Mouse (Mus musculus): ENCODE measurements around the gene Rab3d. TPM values are rescaled to one million over a fixed set of nuclear protein-coding genes. Genes with fewer than 3 reads are reported as not detected.

Gene Rab3d
- polyA plus RNA-seq, 1 experiment, result 27.1 TPM

DNA sequence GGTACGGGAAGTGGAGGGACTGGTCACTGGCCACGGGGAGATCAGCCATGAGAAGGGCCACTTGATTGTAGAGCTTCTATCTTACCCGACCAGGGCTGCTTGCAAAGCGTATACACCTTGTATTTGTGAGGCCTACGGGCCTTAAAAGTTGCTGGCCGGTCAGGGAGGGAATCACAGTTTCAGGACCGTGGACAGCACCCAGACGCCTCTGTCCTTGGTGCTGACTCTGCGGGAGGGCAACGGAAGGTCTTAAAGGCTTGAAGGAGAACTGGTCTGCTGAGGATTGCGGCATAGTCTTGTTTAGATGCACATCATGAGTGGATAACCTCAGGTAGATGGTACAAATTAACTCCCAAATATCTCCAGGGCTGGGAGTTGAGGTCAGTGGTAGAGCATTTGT, 32.3 kb upstream of the Rab3d start:
- WGBS, result 14% methylated on average over 11 of the region's 11 CpGs
- TF ChIP-seq CTCF (conservative IDR thresholded peaks at IDR 0.05; ENCODE audit: insufficient read depth, insufficient read length, low read depth, low read length) (no peak; the same call in 1 of the 2 replicates), POLR2A (IDR thresholded peaks at IDR 0.05; ENCODE audit: low read depth, low read length) (no peak)
- peak; percentile 68 for DNase-seq

DNA sequence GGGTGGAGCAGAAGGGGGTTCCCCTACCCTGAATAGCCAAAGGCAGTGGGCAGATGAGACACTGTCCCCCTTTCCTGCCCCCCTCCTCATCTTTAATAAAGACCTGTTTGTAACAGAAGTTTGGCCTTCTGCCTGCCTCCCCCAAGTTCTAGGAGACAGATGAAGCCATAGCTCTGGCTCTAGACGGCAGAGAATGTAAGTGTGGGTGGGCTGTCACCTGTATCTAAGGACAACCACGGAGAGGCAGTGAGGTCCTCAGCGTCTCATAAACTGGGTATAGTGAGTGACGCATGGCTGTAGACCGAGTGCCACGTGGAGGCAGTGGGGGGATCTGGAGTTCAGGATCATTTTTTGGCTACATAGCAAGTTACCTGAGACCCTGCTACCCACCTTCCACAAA, 30.8 kb upstream of the Rab3d start:
- Histone ChIP-seq H3K27ac (ENCODE audit: insufficient read depth, low read depth, low read length) (no peak overlapping the region), H3K4me1 (ENCODE audit: control insufficient read depth, insufficient read depth, low read length) (no peaks in the 10 kb centered on the region), H3K4me3 (ENCODE audit: insufficient read depth, low read depth, low read length) (no peak overlapping the region), H3K36me3 (ENCODE audit: control insufficient read depth, insufficient read depth, low read length) (no peaks in the 10 kb centered on the region), H3K27me3 (replicated peaks; ENCODE audit: control insufficient read depth, insufficient read depth, low read length) (no peaks in the 10 kb centered on the region)
- DNase-seq, result no peak
- TF ChIP-seq CTCF (conservative IDR thresholded peaks at IDR 0.05; ENCODE audit: insufficient read depth, insufficient read length, low read depth, low read length), result no peak
- no peak for TF ChIP-seq POLR2A (IDR thresholded peaks at IDR 0.05; ENCODE audit: low read depth, low read length)
- 66% methylated on average over 6 of the region's 6 CpGs for WGBS

More for the DNA sequence above, 32.3 kb upstream of the Rab3d start:
- no peak overlapping the region for H3K4me3 ChIP-seq (ENCODE audit: insufficient read depth, low read depth, low read length)
- H3K36me3 ChIP-seq (ENCODE audit: control insufficient read depth, insufficient read depth, low read length), result no peaks in the 10 kb centered on the region
- no peaks in the 10 kb centered on the region for H3K27me3 ChIP-seq (replicated peaks; ENCODE audit: control insufficient read depth, insufficient read depth, low read length)
- no peaks in the 10 kb centered on the region for H3K4me1 ChIP-seq (ENCODE audit: control insufficient read depth, insufficient read depth, low read length)
- H3K27ac ChIP-seq (ENCODE audit: insufficient read depth, low read depth, low read length), result no peak overlapping the region

DNA sequence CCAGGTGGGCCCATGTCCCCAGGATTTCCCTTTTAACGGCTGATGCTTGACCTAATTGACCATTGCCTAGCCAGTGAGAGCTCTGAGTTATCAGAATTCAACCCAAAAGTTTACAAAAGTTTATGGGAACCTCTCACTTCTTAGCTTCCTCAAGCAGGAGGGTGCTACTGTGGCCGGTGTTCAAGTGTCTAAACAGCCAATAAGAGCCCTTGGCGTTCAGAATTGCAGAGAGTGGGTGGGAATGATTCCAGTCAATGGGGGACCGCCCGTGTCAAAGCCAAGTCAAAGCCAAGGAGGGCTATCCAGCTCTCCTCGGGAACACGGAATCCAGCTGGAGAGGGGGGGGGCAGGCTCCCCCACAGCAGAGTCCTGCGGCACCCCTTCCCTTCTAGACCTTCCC, 30.2 kb upstream of the Rab3d start:
- H3K4me1 ChIP-seq (ENCODE audit: control insufficient read depth, insufficient read depth, low read length), result no peaks in the 10 kb centered on the region
- H3K4me3 ChIP-seq (ENCODE audit: insufficient read depth, low read depth, low read length), result no peak overlapping the region
- no peaks in the 10 kb centered on the region for H3K36me3 ChIP-seq (ENCODE audit: control insufficient read depth, insufficient read depth, low read length)
- TF ChIP-seq POLR2A (IDR thresholded peaks at IDR 0.05; ENCODE audit: low read depth, low read length), result no peak
- no peak for TF ChIP-seq CTCF (conservative IDR thresholded peaks at IDR 0.05; ENCODE audit: insufficient read depth, insufficient read length, low read depth, low read length)
- 52% methylated on average over 8 of the region's 8 CpGs for WGBS
- H3K27ac ChIP-seq (ENCODE audit: insufficient read depth, low read depth, low read length), result no peak overlapping the region
- no peaks in the 10 kb centered on the region for H3K27me3 ChIP-seq (replicated peaks; ENCODE audit: control insufficient read depth, insufficient read depth, low read length)
- no peak for DNase-seq

DNA sequence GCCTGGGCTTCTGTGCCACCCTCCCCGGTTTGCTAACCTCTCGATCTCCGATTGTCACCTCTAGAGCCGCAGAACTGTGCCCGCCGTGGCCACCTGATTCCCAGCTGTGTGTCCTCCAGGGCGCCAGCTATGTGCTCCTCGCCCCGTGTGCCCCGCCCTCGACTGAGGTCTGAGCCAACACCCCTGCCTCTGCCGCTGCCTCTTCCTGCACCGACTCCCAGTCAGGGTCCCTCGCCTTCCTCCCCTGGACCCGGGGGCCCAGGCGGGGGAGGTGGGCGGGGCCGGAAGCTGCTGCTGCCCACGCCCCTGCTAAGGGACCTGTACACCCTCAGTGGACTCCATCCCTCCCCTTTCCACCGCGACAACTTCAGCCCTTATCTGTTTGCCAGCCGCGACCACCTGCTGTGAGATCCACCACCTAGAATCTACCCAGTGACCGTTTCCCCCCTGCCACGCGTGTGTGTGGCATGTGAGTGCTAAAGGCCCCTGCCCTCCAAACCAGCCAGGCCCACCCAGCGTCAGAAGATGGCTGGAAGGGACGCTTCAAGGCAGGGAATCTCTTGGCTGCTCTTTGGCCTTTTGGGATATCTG, 29.6 kb upstream of the Rab3d start:
- WGBS, result 10% methylated on average over 28 of the region's 28 CpGs
- Histone ChIP-seq H3K4me1 (ENCODE audit: control insufficient read depth, insufficient read depth, low read length) (no peaks in the 10 kb centered on the region), H3K27ac (ENCODE audit: insufficient read depth, low read depth, low read length) (no peak overlapping the region), H3K36me3 (ENCODE audit: control insufficient read depth, insufficient read depth, low read length) (no peaks in the 10 kb centered on the region), H3K4me3 (ENCODE audit: insufficient read depth, low read depth, low read length) (no peak overlapping the region), H3K27me3 (replicated peaks; ENCODE audit: control insufficient read depth, insufficient read depth, low read length) (no peaks in the 10 kb centered on the region)
- TF ChIP-seq CTCF (conservative IDR thresholded peaks at IDR 0.05; ENCODE audit: insufficient read depth, insufficient read length, low read depth, low read length) (no peak), POLR2A (IDR thresholded peaks at IDR 0.05; ENCODE audit: low read depth, low read length) (no peak)
- no peak for DNase-seq

DNA sequence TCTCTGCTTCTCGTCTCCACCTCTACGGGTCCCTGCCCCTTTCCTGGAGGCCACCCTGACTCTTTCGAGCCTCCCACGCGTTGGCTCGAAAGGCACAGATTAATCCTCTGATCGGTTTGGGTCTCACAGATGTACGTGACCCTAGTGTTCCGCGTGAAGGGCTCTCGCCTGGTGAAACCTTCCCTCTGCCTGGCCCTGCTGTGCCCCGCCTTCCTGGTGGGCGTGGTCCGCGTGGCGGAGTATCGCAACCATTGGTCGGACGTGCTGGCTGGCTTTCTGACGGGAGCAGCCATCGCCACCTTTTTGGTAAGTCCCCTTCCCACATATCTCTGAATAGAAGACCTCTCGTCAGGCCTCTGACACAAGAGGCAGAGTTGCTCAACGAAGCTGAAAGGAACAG, 26.3 kb upstream of the Rab3d start:
- H3K27ac ChIP-seq (ENCODE audit: insufficient read depth, low read depth, low read length), result no peak overlapping the region
- WGBS, result 13% methylated on average over 23 of the region's 23 CpGs
- no peak for DNase-seq
- no peak overlapping the region for H3K4me3 ChIP-seq (ENCODE audit: insufficient read depth, low read depth, low read length)
- no peaks in the 10 kb centered on the region for H3K4me1 ChIP-seq (ENCODE audit: control insufficient read depth, insufficient read depth, low read length)
- TF ChIP-seq POLR2A (IDR thresholded peaks at IDR 0.05; ENCODE audit: low read depth, low read length), result no peak
- no peak for TF ChIP-seq CTCF (conservative IDR thresholded peaks at IDR 0.05; ENCODE audit: insufficient read depth, insufficient read length, low read depth, low read length)
- H3K27me3 ChIP-seq (replicated peaks; ENCODE audit: control insufficient read depth, insufficient read depth, low read length), result no peaks in the 10 kb centered on the region
- no peaks in the 10 kb centered on the region for H3K36me3 ChIP-seq (ENCODE audit: control insufficient read depth, insufficient read depth, low read length)

DNA sequence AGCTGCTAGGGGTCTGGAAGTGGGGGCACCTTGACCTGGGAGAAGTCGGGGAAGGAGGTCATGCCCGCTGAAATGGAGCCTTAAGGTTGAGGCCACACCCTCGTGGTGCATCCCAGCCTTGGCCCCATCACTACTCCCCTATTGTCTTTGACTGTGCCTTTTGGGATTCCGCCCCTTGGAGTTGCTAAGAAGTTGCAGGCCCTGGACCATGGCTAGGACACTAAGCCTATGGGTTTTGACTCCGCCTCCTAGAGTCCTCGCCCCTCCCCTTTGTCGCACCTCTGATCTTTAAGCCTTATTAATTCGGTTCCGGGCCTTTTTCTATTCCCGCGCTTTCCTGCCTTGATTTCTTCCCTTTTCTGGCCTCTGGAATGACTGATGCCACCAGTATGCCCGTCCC, 25.6 kb upstream of the Rab3d start:
- no peak overlapping the region for H3K27ac ChIP-seq (ENCODE audit: insufficient read depth, low read depth, low read length)
- 54% methylated on average over 12 of the region's 12 CpGs for WGBS
- no peaks in the 10 kb centered on the region for H3K4me1 ChIP-seq (ENCODE audit: control insufficient read depth, insufficient read depth, low read length)
- no peaks in the 10 kb centered on the region for H3K27me3 ChIP-seq (replicated peaks; ENCODE audit: control insufficient read depth, insufficient read depth, low read length)
- H3K4me3 ChIP-seq (ENCODE audit: insufficient read depth, low read depth, low read length), result no peak overlapping the region
- no peak for DNase-seq
- H3K36me3 ChIP-seq (ENCODE audit: control insufficient read depth, insufficient read depth, low read length), result no peaks in the 10 kb centered on the region
- no peak for TF ChIP-seq CTCF (conservative IDR thresholded peaks at IDR 0.05; ENCODE audit: insufficient read depth, insufficient read length, low read depth, low read length)
- no peak for TF ChIP-seq POLR2A (IDR thresholded peaks at IDR 0.05; ENCODE audit: low read depth, low read length)

DNA sequence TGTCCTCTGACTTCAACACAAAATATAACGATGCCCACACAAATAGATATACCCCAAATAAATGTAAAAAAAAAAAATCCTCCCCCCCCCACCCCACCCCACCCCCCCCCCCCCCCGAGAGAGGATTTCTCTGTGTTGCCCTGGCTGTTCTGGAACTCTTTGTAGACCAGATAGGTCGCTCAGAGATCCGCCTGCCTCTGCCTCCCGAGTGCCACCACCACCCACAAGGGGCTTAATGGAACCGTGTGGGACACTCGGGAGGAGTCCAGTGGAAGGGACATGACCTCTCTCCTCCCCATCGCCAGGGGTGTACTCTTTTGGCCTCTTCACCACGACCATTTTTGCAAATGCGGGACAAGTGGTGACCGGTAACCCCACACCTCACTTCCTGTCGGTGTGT, 25.1 kb upstream of the Rab3d start:
- H3K36me3 ChIP-seq (ENCODE audit: control insufficient read depth, insufficient read depth, low read length), result no peaks in the 10 kb centered on the region
- TF ChIP-seq POLR2A (IDR thresholded peaks at IDR 0.05; ENCODE audit: low read depth, low read length), result no peak
- no peak for TF ChIP-seq CTCF (conservative IDR thresholded peaks at IDR 0.05; ENCODE audit: insufficient read depth, insufficient read length, low read depth, low read length)
- no peak overlapping the region for H3K4me3 ChIP-seq (ENCODE audit: insufficient read depth, low read depth, low read length)
- no peaks in the 10 kb centered on the region for H3K4me1 ChIP-seq (ENCODE audit: control insufficient read depth, insufficient read depth, low read length)
- no peak for DNase-seq
- H3K27ac ChIP-seq (ENCODE audit: insufficient read depth, low read depth, low read length), result no peak overlapping the region
- WGBS, result 69% methylated on average over 12 of the region's 12 CpGs
- H3K27me3 ChIP-seq (replicated peaks; ENCODE audit: control insufficient read depth, insufficient read depth, low read length), result no peaks in the 10 kb centered on the region
